Mouse (Mus musculus): ENCODE measurements around the gene Rab7. TPM values are rescaled to one million over a fixed set of nuclear protein-coding genes. Genes with fewer than 3 reads are reported as not detected.
"Not testable (repeated sequence)": the region's sequence is repeated elsewhere in the genome, so short reads cannot be mapped to it uniquely, and the experiment has no call there.

The Rab7 gene
- polyA plus RNA-seq, 1 experiment from 2014 or later = 223 TPM

- Histone ChIP-seq H3K9me3 (ENCODE audit: control insufficient read depth, low read length) (no peaks in the 10 kb centered on the region), H3K4me1 (replicated peaks; ENCODE audit: control insufficient read depth, insufficient read depth, low read length) (peaks cover 14% of the 10 kb centered on the region), H3K27ac (ENCODE audit: low read length) (peak overlapping the region; percentile 91), H3K27me3 (ENCODE audit: control insufficient read depth, insufficient read depth, low read depth, low read length) (no peaks in the 10 kb centered on the region), H3K4me2 (ENCODE audit: low read depth, low read length) (peak overlapping the region; percentile 79), H3K4me3 (ENCODE audit: low read length) (peak overlapping the region; percentile 97), H3K9ac (ENCODE audit: low read length) (peak overlapping the region; percentile 92), H3K36me3 (ENCODE audit: control insufficient read depth, insufficient read depth, low read length) (peaks cover 6% of the 10 kb centered on the region; the same call in 1 of the 2 replicates)
- WGBS = under 1% methylated on average over 63 of the region's 66 CpGs
- ATAC-seq (ENCODE audit: low read depth) = peak; percentile 89
These were observed 64.6 kb downstream of the Rab7 start for GRCm38 (mm10) chr6:87980374-87981029.

GRCm38 (mm10) chr6:87979728-87980127, 65.3 kb downstream of the Rab7 start:
- peaks cover 14% of the 10 kb centered on the region for H3K4me1 ChIP-seq (replicated peaks; ENCODE audit: control insufficient read depth, insufficient read depth, low read length)
- H3K9ac ChIP-seq (ENCODE audit: low read length) = peak overlapping the region; percentile 92; the same call in 1 of the 2 replicates
- peak overlapping the region; percentile 79 for H3K4me2 ChIP-seq (ENCODE audit: low read depth, low read length)
- ATAC-seq (ENCODE audit: low read depth) = no peak
- 68% methylated on average over 3 of the region's 3 CpGs for WGBS
- peak overlapping the region; percentile 97; the same call in 1 of the 2 replicates for H3K4me3 ChIP-seq (ENCODE audit: low read length)
- no peaks in the 10 kb centered on the region for H3K27me3 ChIP-seq (ENCODE audit: control insufficient read depth, insufficient read depth, low read depth, low read length)
- H3K9me3 ChIP-seq (ENCODE audit: control insufficient read depth, low read length) = no peaks in the 10 kb centered on the region
- H3K36me3 ChIP-seq (ENCODE audit: control insufficient read depth, insufficient read depth, low read length) = peaks cover 5% of the 10 kb centered on the region; the same call in 1 of the 2 replicates
- H3K27ac ChIP-seq (ENCODE audit: low read length) = no peak overlapping the region

- H3K27ac ChIP-seq (ENCODE audit: low read length) = no peak overlapping the region
- H3K4me1 ChIP-seq (replicated peaks; ENCODE audit: control insufficient read depth, insufficient read depth, low read length) = no peaks in the 10 kb centered on the region
- H3K9ac ChIP-seq (ENCODE audit: low read length) = no peak overlapping the region
- no peak overlapping the region for H3K4me3 ChIP-seq (ENCODE audit: low read length)
- H3K4me2 ChIP-seq (ENCODE audit: low read depth, low read length) = no peak overlapping the region
- H3K27me3 ChIP-seq (ENCODE audit: control insufficient read depth, insufficient read depth, low read depth, low read length) = no peaks in the 10 kb centered on the region
- no peaks in the 10 kb centered on the region for H3K36me3 ChIP-seq (ENCODE audit: control insufficient read depth, insufficient read depth, low read length)
- no peaks in the 10 kb centered on the region for H3K9me3 ChIP-seq (ENCODE audit: control insufficient read depth, low read length)
- ATAC-seq (ENCODE audit: low read depth) = no peak
- 26% methylated on average over 2 of the region's 2 CpGs for WGBS
These were observed 75.0 kb downstream of the Rab7 start for GRCm38 (mm10) chr6:87970041-87970440.

GRCm38 (mm10) chr6:87962457-87962856, 82.6 kb downstream of the Rab7 start:
- WGBS = 58% methylated on average over 4 of the region's 4 CpGs
- H3K4me3 ChIP-seq (ENCODE audit: low read length); H3K36me3 ChIP-seq (ENCODE audit: control insufficient read depth, insufficient read depth, low read length); H3K27me3 ChIP-seq (ENCODE audit: control insufficient read depth, insufficient read depth, low read depth, low read length); H3K9me3 ChIP-seq (ENCODE audit: control insufficient read depth, low read length); ATAC-seq (ENCODE audit: low read depth); H3K27ac ChIP-seq (ENCODE audit: low read length); H3K4me1 ChIP-seq (replicated peaks; ENCODE audit: control insufficient read depth, insufficient read depth, low read length); H3K9ac ChIP-seq (ENCODE audit: low read length); H3K4me2 ChIP-seq (ENCODE audit: low read depth, low read length): not testable (repeated sequence)

Small RNAs within 50 kb of the gene (microRNA-seq; reads per million reads assigned to microRNA genes)
- gene Gm47286 = 1.8 reads per million

Other genes starting within 250 kb of the Rab7 start
- 10.9 and 13.1 TPM in 2 replicates for gene Rab43, start 233.1 kb downstream of the Rab7 start, polyA plus RNA-seq (2015; fragmentation: Nextera tagmentation; extraction: Ambion mirVana)
- 1.5 and 3.5 TPM in 2 replicates for gene Gm45140, start 209.5 kb downstream of the Rab7 start, polyA plus RNA-seq (2015; fragmentation: Nextera tagmentation; extraction: Ambion mirVana)
- gene Isy1, start 206.5 kb downstream of the Rab7 start, polyA plus RNA-seq (2015; fragmentation: Nextera tagmentation; extraction: Ambion mirVana) = 33.8 and 47.6 TPM in 2 replicates
- gene Cnbp, start 194.2 kb downstream of the Rab7 start, polyA plus RNA-seq (2015; fragmentation: Nextera tagmentation; extraction: Ambion mirVana) = 966 and 994 TPM in 2 replicates
- gene Copg1, start 157.5 kb downstream of the Rab7 start, polyA plus RNA-seq (2015; fragmentation: Nextera tagmentation; extraction: Ambion mirVana) = 166 TPM in 2 replicates
- gene Hmces, start 131.3 kb downstream of the Rab7 start, polyA plus RNA-seq (2015; fragmentation: Nextera tagmentation; extraction: Ambion mirVana) = 50.1 and 54.7 TPM in 2 replicates
- 7.0 and 11.5 TPM in 2 replicates for gene H1fx, start 63.6 kb downstream of the Rab7 start, polyA plus RNA-seq (2015; fragmentation: Nextera tagmentation; extraction: Ambion mirVana)
- gene Rpn1, start 39.2 kb upstream of the Rab7 start, polyA plus RNA-seq (2015; fragmentation: Nextera tagmentation; extraction: Ambion mirVana) = 382 and 419 TPM in 2 replicates
- 23.6 and 23.9 TPM in 2 replicates for gene Gata2, start 148.6 kb upstream of the Rab7 start, polyA plus RNA-seq (2015; fragmentation: Nextera tagmentation; extraction: Ambion mirVana)
- not detected in 2 replicates for gene Dnajb8, start 177.0 kb upstream of the Rab7 start, polyA plus RNA-seq (2015; fragmentation: Nextera tagmentation; extraction: Ambion mirVana)